Mouse (Mus musculus): ENCODE measurements at regions not wholly inside any gene's neighbourhood (a gene's known extent, or its start where the extent isn't known, plus 50 kb on each side); places are given as distances from the start of the nearest gene placed in this dataset.

GRCm38 (mm10) chr15:59795717-59796116, 220.7 kb downstream of the 4933412E24Rik start:
- peaks cover 5% of the 10 kb centered on the region; the same call in 1 of the 2 replicates for H3K4me1 ChIP-seq (ENCODE audit: control insufficient read depth, insufficient read depth, insufficient read length, low read length)
- 0 out of 2 replicates have a peak overlapping the region, but pooled peaks have one; percentile 35 for H3K27ac ChIP-seq (ENCODE audit: insufficient read depth, low read depth, low read length)
- WGBS: 80% methylated on average over 5 of the region's 5 CpGs
- TF ChIP-seq CTCF (IDR thresholded peaks at IDR 0.05; ENCODE audit: extremely low read depth, insufficient read length, insufficient replicate concordance, low read depth, low read length) (no peak), POLR2A (IDR thresholded peaks at IDR 0.05; ENCODE audit: low read depth, low read length) (no peak)
- no peak overlapping the region for H3K4me3 ChIP-seq (ENCODE audit: low read depth, low read length)
- no peaks in the 10 kb centered on the region for H3K36me3 ChIP-seq (ENCODE audit: control insufficient read depth, insufficient read depth, low read length)
- H3K27me3 ChIP-seq (ENCODE audit: control insufficient read depth, insufficient read depth, low read length): no peaks in the 10 kb centered on the region

GRCm38 (mm10) chr15:59794871-59795270, 221.5 kb downstream of the 4933412E24Rik start:
- H3K4me3 ChIP-seq (ENCODE audit: low read depth, low read length): no peak overlapping the region
- peaks cover 5% of the 10 kb centered on the region; the same call in 1 of the 2 replicates for H3K4me1 ChIP-seq (ENCODE audit: control insufficient read depth, insufficient read depth, insufficient read length, low read length)
- H3K27me3 ChIP-seq (ENCODE audit: control insufficient read depth, insufficient read depth, low read length): no peaks in the 10 kb centered on the region
- 86% methylated on average over 6 of the region's 6 CpGs for WGBS
- TF ChIP-seq CTCF (IDR thresholded peaks at IDR 0.05; ENCODE audit: extremely low read depth, insufficient read length, insufficient replicate concordance, low read depth, low read length): no peak
- H3K27ac ChIP-seq (ENCODE audit: insufficient read depth, low read depth, low read length): no peak overlapping the region
- H3K36me3 ChIP-seq (ENCODE audit: control insufficient read depth, insufficient read depth, low read length): no peaks in the 10 kb centered on the region

- Histone ChIP-seq H3K4me3 (ENCODE audit: low read depth, low read length) (no peak overlapping the region), H3K27ac (ENCODE audit: insufficient read depth, low read depth, low read length) (peak overlapping the region; percentile 94), H3K36me3 (ENCODE audit: control insufficient read depth, insufficient read depth, low read length) (no peaks in the 10 kb centered on the region), H3K4me1 (ENCODE audit: control insufficient read depth, insufficient read depth, insufficient read length, low read length) (peaks cover 12% of the 10 kb centered on the region; the same call in 1 of the 2 replicates), H3K27me3 (ENCODE audit: control insufficient read depth, insufficient read depth, low read length) (no peaks in the 10 kb centered on the region)
- WGBS: 27% methylated on average over 4 of the region's 4 CpGs
- TF ChIP-seq POLR2A (IDR thresholded peaks at IDR 0.05; ENCODE audit: low read depth, low read length) (no peak), CTCF (IDR thresholded peaks at IDR 0.05; ENCODE audit: extremely low read depth, insufficient read length, insufficient replicate concordance, low read depth, low read length) (no peak)
Measured at GRCm38 (mm10) chr15:59786706-59787425, 229.5 kb downstream of the 4933412E24Rik start.

- Histone ChIP-seq H3K4me1 (ENCODE audit: control insufficient read depth, insufficient read depth, insufficient read length, low read length) (peaks cover 12% of the 10 kb centered on the region; the same call in 1 of the 2 replicates), H3K4me3 (ENCODE audit: low read depth, low read length) (no peak overlapping the region), H3K36me3 (ENCODE audit: control insufficient read depth, insufficient read depth, low read length) (no peaks in the 10 kb centered on the region), H3K27me3 (ENCODE audit: control insufficient read depth, insufficient read depth, low read length) (no peaks in the 10 kb centered on the region), H3K27ac (ENCODE audit: insufficient read depth, low read depth, low read length) (peak overlapping the region; percentile 94; the same call in 1 of the 2 replicates)
- WGBS: 85% methylated on average over 5 of the region's 5 CpGs
- no peak for TF ChIP-seq POLR2A (IDR thresholded peaks at IDR 0.05; ENCODE audit: low read depth, low read length)
- no peak for TF ChIP-seq CTCF (IDR thresholded peaks at IDR 0.05; ENCODE audit: extremely low read depth, insufficient read length, insufficient replicate concordance, low read depth, low read length)
Measured at GRCm38 (mm10) chr15:59785981-59786380, 230.4 kb downstream of the 4933412E24Rik start.

GRCm38 (mm10) chr15:59784556-59784929, 231.9 kb downstream of the 4933412E24Rik start:
- Histone ChIP-seq H3K4me1 (ENCODE audit: control insufficient read depth, insufficient read depth, insufficient read length, low read length) (peaks cover 12% of the 10 kb centered on the region; the same call in 1 of the 2 replicates), H3K36me3 (ENCODE audit: control insufficient read depth, insufficient read depth, low read length) (no peaks in the 10 kb centered on the region), H3K27ac (ENCODE audit: insufficient read depth, low read depth, low read length) (no peak overlapping the region), H3K4me3 (ENCODE audit: low read depth, low read length) (no peak overlapping the region), H3K27me3 (ENCODE audit: control insufficient read depth, insufficient read depth, low read length) (no peaks in the 10 kb centered on the region)
- 72% methylated on average over 8 of the region's 8 CpGs for WGBS
- TF ChIP-seq CTCF (IDR thresholded peaks at IDR 0.05; ENCODE audit: extremely low read depth, insufficient read length, insufficient replicate concordance, low read depth, low read length): no peak
- TF ChIP-seq POLR2A (IDR thresholded peaks at IDR 0.05; ENCODE audit: low read depth, low read length): no peak

GRCm38 (mm10) chr15:59783782-59784555, 232.4 kb downstream of the 4933412E24Rik start:
- TF ChIP-seq CTCF (IDR thresholded peaks at IDR 0.05; ENCODE audit: extremely low read depth, insufficient read length, insufficient replicate concordance, low read depth, low read length) (no peak), POLR2A (IDR thresholded peaks at IDR 0.05; ENCODE audit: low read depth, low read length) (no peak)
- Histone ChIP-seq H3K36me3 (ENCODE audit: control insufficient read depth, insufficient read depth, low read length) (no peaks in the 10 kb centered on the region), H3K27ac (ENCODE audit: insufficient read depth, low read depth, low read length) (no peak overlapping the region), H3K27me3 (ENCODE audit: control insufficient read depth, insufficient read depth, low read length) (no peaks in the 10 kb centered on the region), H3K4me1 (ENCODE audit: control insufficient read depth, insufficient read depth, insufficient read length, low read length) (peaks cover 12% of the 10 kb centered on the region; the same call in 1 of the 2 replicates), H3K4me3 (ENCODE audit: low read depth, low read length) (no peak overlapping the region)
- WGBS: 33% methylated on average over 22 of the region's 22 CpGs

GRCm38 (mm10) chr15:59783393-59783781, 233.0 kb downstream of the 4933412E24Rik start:
- TF ChIP-seq POLR2A (IDR thresholded peaks at IDR 0.05; ENCODE audit: low read depth, low read length): no peak
- no peak for TF ChIP-seq CTCF (IDR thresholded peaks at IDR 0.05; ENCODE audit: extremely low read depth, insufficient read length, insufficient replicate concordance, low read depth, low read length)
- Histone ChIP-seq H3K27me3 (ENCODE audit: control insufficient read depth, insufficient read depth, low read length) (no peaks in the 10 kb centered on the region), H3K4me3 (ENCODE audit: low read depth, low read length) (no peak overlapping the region), H3K27ac (ENCODE audit: insufficient read depth, low read depth, low read length) (no peak overlapping the region), H3K36me3 (ENCODE audit: control insufficient read depth, insufficient read depth, low read length) (no peaks in the 10 kb centered on the region), H3K4me1 (ENCODE audit: control insufficient read depth, insufficient read depth, insufficient read length, low read length) (peaks cover 12% of the 10 kb centered on the region; the same call in 1 of the 2 replicates)
- WGBS: 35% methylated on average over 6 of the region's 6 CpGs

All from small intestine, adult 2 months (tissue).